Mouse (Mus musculus): ENCODE data around the gene Wdr5. TPM values are rescaled to one million over a fixed set of nuclear protein-coding genes. Genes with fewer than 3 reads are reported as not detected.

The Wdr5 gene
- polyA plus RNA-seq, 1 experiment from 2014 or later = 49.2 TPM

- ATAC-seq (ENCODE audit: insufficient number of reproducible peaks, insufficient read depth, low FRiP score, low read depth) = peak; percentile 12; the same call in 1 of the 2 replicates
- Histone ChIP-seq H3K9me3 (ENCODE audit: control insufficient read depth, low read depth, low read length) (no peaks in the 10 kb centered on the region), H3K27me3 (ENCODE audit: control insufficient read depth, insufficient read depth, low read length) (no peaks in the 10 kb centered on the region), H3K4me2 (replicated peaks; ENCODE audit: low read depth, low read length) (peak overlapping the region; percentile 96), H3K27ac (ENCODE audit: low read length) (peak overlapping the region; percentile 97), H3K36me3 (ENCODE audit: control insufficient read depth, insufficient read depth, low read length) (peaks cover 7% of the 10 kb centered on the region; the same call in 1 of the 2 replicates), H3K4me3 (ENCODE audit: low read depth, low read length) (peak overlapping the region; percentile 100), H3K4me1 (ENCODE audit: control insufficient read depth, insufficient read depth, low read length) (peaks cover 36% of the 10 kb centered on the region), H3K9ac (replicated peaks; ENCODE audit: low read depth, low read length) (peak overlapping the region; percentile 97)
- under 1% methylated on average over 80 of the region's 84 CpGs for WGBS
These were observed 40.1 kb upstream of the Wdr5 start for GRCm38 (mm10) chr2:27474621-27475484.

- peak overlapping the region; percentile 97 for H3K9ac ChIP-seq (replicated peaks; ENCODE audit: low read depth, low read length)
- peak overlapping the region; percentile 96 for H3K4me2 ChIP-seq (replicated peaks; ENCODE audit: low read depth, low read length)
- H3K27ac ChIP-seq (ENCODE audit: low read length) = peak overlapping the region; percentile 97
- H3K36me3 ChIP-seq (ENCODE audit: control insufficient read depth, insufficient read depth, low read length) = peaks cover 7% of the 10 kb centered on the region; the same call in 1 of the 2 replicates
- H3K27me3 ChIP-seq (ENCODE audit: control insufficient read depth, insufficient read depth, low read length) = no peaks in the 10 kb centered on the region
- peak overlapping the region; percentile 100 for H3K4me3 ChIP-seq (ENCODE audit: low read depth, low read length)
- no peaks in the 10 kb centered on the region for H3K9me3 ChIP-seq (ENCODE audit: control insufficient read depth, low read depth, low read length)
- peaks cover 33% of the 10 kb centered on the region for H3K4me1 ChIP-seq (ENCODE audit: control insufficient read depth, insufficient read depth, low read length)
- peak; percentile 99 for ATAC-seq (ENCODE audit: insufficient number of reproducible peaks, insufficient read depth, low FRiP score, low read depth)
- under 1% methylated on average over 76 of the region's 96 CpGs for WGBS
These were observed 39.3 kb upstream of the Wdr5 start for GRCm38 (mm10) chr2:27475495-27476302.

GRCm38 (mm10) chr2:27476303-27477192 lies 38.4 kb upstream of the Wdr5 start:
- no peaks in the 10 kb centered on the region for H3K27me3 ChIP-seq (ENCODE audit: control insufficient read depth, insufficient read depth, low read length)
- no peaks in the 10 kb centered on the region for H3K9me3 ChIP-seq (ENCODE audit: control insufficient read depth, low read depth, low read length)
- no peak for ATAC-seq (ENCODE audit: insufficient number of reproducible peaks, insufficient read depth, low FRiP score, low read depth)
- H3K36me3 ChIP-seq (ENCODE audit: control insufficient read depth, insufficient read depth, low read length) = peaks cover 6% of the 10 kb centered on the region; the same call in 1 of the 2 replicates
- peak overlapping the region; percentile 100 for H3K4me3 ChIP-seq (ENCODE audit: low read depth, low read length)
- peaks cover 32% of the 10 kb centered on the region for H3K4me1 ChIP-seq (ENCODE audit: control insufficient read depth, insufficient read depth, low read length)
- peak overlapping the region; percentile 93 for H3K27ac ChIP-seq (ENCODE audit: low read length)
- peak overlapping the region; percentile 97 for H3K9ac ChIP-seq (replicated peaks; ENCODE audit: low read depth, low read length)
- peak overlapping the region; percentile 62 for H3K4me2 ChIP-seq (replicated peaks; ENCODE audit: low read depth, low read length)
- WGBS = 25% methylated on average over 11 of the region's 11 CpGs

GRCm38 (mm10) chr2:27479821-27480220 lies 35.1 kb upstream of the Wdr5 start:
- Histone ChIP-seq H3K9ac (replicated peaks; ENCODE audit: low read depth, low read length) (no peak overlapping the region), H3K36me3 (ENCODE audit: control insufficient read depth, insufficient read depth, low read length) (no peaks in the 10 kb centered on the region), H3K27ac (ENCODE audit: low read length) (no peak overlapping the region), H3K4me1 (ENCODE audit: control insufficient read depth, insufficient read depth, low read length) (peaks cover 6% of the 10 kb centered on the region; the same call in 1 of the 2 replicates), H3K27me3 (ENCODE audit: control insufficient read depth, insufficient read depth, low read length) (no peaks in the 10 kb centered on the region), H3K9me3 (ENCODE audit: control insufficient read depth, low read depth, low read length) (no peaks in the 10 kb centered on the region), H3K4me3 (ENCODE audit: low read depth, low read length) (no peak overlapping the region), H3K4me2 (replicated peaks; ENCODE audit: low read depth, low read length) (no peak overlapping the region)
- ATAC-seq (ENCODE audit: insufficient number of reproducible peaks, insufficient read depth, low FRiP score, low read depth) = no peak
- WGBS = 77% methylated on average over 4 of the region's 4 CpGs

- no peak overlapping the region for H3K4me2 ChIP-seq (replicated peaks; ENCODE audit: low read depth, low read length)
- 66% methylated on average over 4 of the region's 4 CpGs for WGBS
- H3K27me3 ChIP-seq (ENCODE audit: control insufficient read depth, insufficient read depth, low read length) = no peaks in the 10 kb centered on the region
- no peak overlapping the region for H3K4me3 ChIP-seq (ENCODE audit: low read depth, low read length)
- no peak for ATAC-seq (ENCODE audit: insufficient number of reproducible peaks, insufficient read depth, low FRiP score, low read depth)
- no peaks in the 10 kb centered on the region for H3K36me3 ChIP-seq (ENCODE audit: control insufficient read depth, insufficient read depth, low read length)
- H3K9me3 ChIP-seq (ENCODE audit: control insufficient read depth, low read depth, low read length) = no peaks in the 10 kb centered on the region
- no peak overlapping the region for H3K27ac ChIP-seq (ENCODE audit: low read length)
- no peak overlapping the region for H3K9ac ChIP-seq (replicated peaks; ENCODE audit: low read depth, low read length)
- peaks cover 6% of the 10 kb centered on the region; the same call in 1 of the 2 replicates for H3K4me1 ChIP-seq (ENCODE audit: control insufficient read depth, insufficient read depth, low read length)
These were observed 34.6 kb upstream of the Wdr5 start for GRCm38 (mm10) chr2:27480367-27480766.

- Histone ChIP-seq H3K36me3 (ENCODE audit: control insufficient read depth, insufficient read depth, low read length) (no peaks in the 10 kb centered on the region), H3K9ac (replicated peaks; ENCODE audit: low read depth, low read length) (no peak overlapping the region), H3K4me1 (ENCODE audit: control insufficient read depth, insufficient read depth, low read length) (no peaks in the 10 kb centered on the region), H3K27me3 (ENCODE audit: control insufficient read depth, insufficient read depth, low read length) (no peaks in the 10 kb centered on the region), H3K9me3 (ENCODE audit: control insufficient read depth, low read depth, low read length) (no peaks in the 10 kb centered on the region), H3K27ac (ENCODE audit: low read length) (no peak overlapping the region), H3K4me3 (ENCODE audit: low read depth, low read length) (no peak overlapping the region), H3K4me2 (replicated peaks; ENCODE audit: low read depth, low read length) (no peak overlapping the region)
- WGBS = 76% methylated on average over 7 of the region's 7 CpGs
- no peak for ATAC-seq (ENCODE audit: insufficient number of reproducible peaks, insufficient read depth, low FRiP score, low read depth)
These were observed 32.6 kb upstream of the Wdr5 start for GRCm38 (mm10) chr2:27482265-27482861.

- no peaks in the 10 kb centered on the region for H3K36me3 ChIP-seq (ENCODE audit: control insufficient read depth, insufficient read depth, low read length)
- no peaks in the 10 kb centered on the region for H3K4me1 ChIP-seq (ENCODE audit: control insufficient read depth, insufficient read depth, low read length)
- H3K27ac ChIP-seq (ENCODE audit: low read length) = no peak overlapping the region
- H3K4me2 ChIP-seq (replicated peaks; ENCODE audit: low read depth, low read length) = no peak overlapping the region
- no peaks in the 10 kb centered on the region for H3K9me3 ChIP-seq (ENCODE audit: control insufficient read depth, low read depth, low read length)
- no peak for ATAC-seq (ENCODE audit: insufficient number of reproducible peaks, insufficient read depth, low FRiP score, low read depth)
- H3K4me3 ChIP-seq (ENCODE audit: low read depth, low read length) = no peak overlapping the region
- WGBS = 59% methylated on average over 4 of the region's 4 CpGs
- H3K9ac ChIP-seq (replicated peaks; ENCODE audit: low read depth, low read length) = no peak overlapping the region
- H3K27me3 ChIP-seq (ENCODE audit: control insufficient read depth, insufficient read depth, low read length) = no peaks in the 10 kb centered on the region
These were observed 28.2 kb upstream of the Wdr5 start for GRCm38 (mm10) chr2:27486725-27487124.
